Mouse (Mus musculus) heart, adult 2 months (tissue): ENCODE data around the gene E330034G19Rik.

Experiments used
- CTCF ChIP-seq: fragments of 200-600 bp; IDR thresholded peaks from 2 replicates; pipeline ENCODE4 v1.8.1; 2022; ENCODE audit warnings: antibody characterized with exemption, mild to moderate bottlenecking, moderate library complexity
- POLR2A ChIP-seq: fragments of 200-500 bp; IDR thresholded peaks from 2 replicates; pipeline ENCODE4 v1.6.1; 2011; ENCODE audit warnings: mild to moderate bottlenecking, low read depth, low read length, control low read depth; ENCODE audit not compliant: insufficient read depth

DNA sequence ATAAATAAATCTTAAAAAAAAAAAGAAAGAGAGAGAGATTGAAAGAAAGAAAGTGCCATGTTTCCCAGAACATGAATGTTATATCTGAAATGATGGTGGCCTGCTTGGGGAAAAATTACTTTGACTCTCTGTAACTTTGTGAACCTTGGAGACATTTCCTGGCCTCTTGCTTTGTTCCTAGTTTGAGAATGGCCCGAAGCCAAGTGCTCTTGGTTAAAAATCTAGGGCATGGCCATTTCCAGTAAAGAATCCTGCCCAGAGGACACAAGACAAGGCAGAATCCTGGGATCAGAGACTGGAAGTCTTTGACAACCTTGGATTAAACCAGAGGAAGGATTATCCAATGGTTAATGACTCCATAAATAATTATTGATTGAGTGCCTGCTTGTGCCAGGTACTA lies 41.7 kb upstream of the E330034G19Rik start:
- TF ChIP-seq CTCF (no peak), POLR2A (no peak)
